In genomic region chr1:179836426-179837404, GRCm38 (mm10) we compare ENCODE assay signal across 23 mouse cellular contexts. TPM values are rescaled to one million over a fixed set of nuclear protein-coding genes. Genes with fewer than 3 reads are reported as not detected.
DNase-seq lines count a peak whose midpoint lies in the region; ATAC-seq and TF ChIP-seq lines count a peak whose summit lies in the region.
"Had no signal": no experiment of that assay in that cellular context is flagged by ENCODE, and none has a peak within 500 bp of the region (broad histone marks: within the 10 kb centered on the region; RNA-seq: fewer than 3 reads in every experiment).

No protein-coding gene starts in this region.

- no peaks in the 10 kb centered on the region for H3K9me3 ChIP-seq in liver, embryonic 16.5 days (replicated peaks; ENCODE audit: control insufficient read depth, low read length)
- H3K9me3 ChIP-seq in intestine, postnatal 0 days (ENCODE audit: control insufficient read depth): no peaks in the 10 kb centered on the region
- H3K9me3 ChIP-seq: embryonic facial prominence, embryonic 15.5 days; intestine, embryonic 15.5 days had no signal

- no peak overlapping the region for H3K4me2 ChIP-seq in liver, embryonic 16.5 days (ENCODE audit: low read depth, low read length)
- H3K4me2 ChIP-seq in intestine, postnatal 0 days (replicated peaks; ENCODE audit: low read depth): no peak overlapping the region
- H3K4me2 ChIP-seq: embryonic facial prominence, embryonic 15.5 days; hindbrain, embryonic 13.5 days; intestine, embryonic 15.5 days; midbrain, embryonic 12.5 days had no signal

- peaks cover 11% of the 10 kb centered on the region; the same call in 1 of the 2 replicates for H3K4me1 ChIP-seq in kidney, adult 2 months (ENCODE audit: control insufficient read depth, insufficient read depth, low read length)
- peaks cover 17% of the 10 kb centered on the region for H3K4me1 ChIP-seq in liver, embryonic 16.5 days (ENCODE audit: control insufficient read depth, low read depth, low read length)
- H3K4me1 ChIP-seq in intestine, postnatal 0 days (replicated peaks; ENCODE audit: control insufficient read depth, insufficient read depth, low read length): no peaks in the 10 kb centered on the region
- H3K4me1 ChIP-seq: embryonic facial prominence, embryonic 15.5 days; hindbrain, embryonic 13.5 days; intestine, embryonic 15.5 days; midbrain, embryonic 12.5 days had no signal

- peak; percentile 31 for ATAC-seq in Patski
- ATAC-seq in liver, embryonic 16.5 days (ENCODE audit: low read depth): peak; percentile 75
- ATAC-seq in intestine, postnatal 0 days: no peak; the same call in 1 of the 2 replicates
- ATAC-seq: intestine, embryonic 15.5 days had no signal

- no peak for DNase-seq in Patski (ENCODE audit: low read depth, low spot score)
- DNase-seq in kidney, adult 2 months: peak; percentile 79
- DNase-seq in kidney, postnatal 14 days: peak; percentile 52
- DNase-seq in layer of hippocampus, postnatal 14 days (ENCODE audit: low spot score in 2 of 2): no peak
- no peak for DNase-seq in layer of hippocampus, adult 11-12 months (ENCODE audit: low spot score)
- DNase-seq: cerebellum, postnatal 10 days; gastrocnemius, postnatal 25 days; heart, postnatal 10 days; lung, adult 2 months; lung, postnatal 4 days; retina, postnatal 1 day; thymus, adult 18-20 months had no signal

- no peak overlapping the region for H3K9ac ChIP-seq in liver, embryonic 16.5 days (ENCODE audit: low read depth, low read length)
- H3K9ac ChIP-seq in intestine, postnatal 0 days (ENCODE audit: low read depth, low read length): no peak overlapping the region
- H3K9ac ChIP-seq: embryonic facial prominence, embryonic 15.5 days; hindbrain, embryonic 13.5 days; intestine, embryonic 15.5 days; midbrain, embryonic 12.5 days had no signal

- WGBS in kidney, adult 2 months: 48% methylated on average over 7 of the region's 7 CpGs
- WGBS in liver, embryonic 16.5 days (ENCODE audit: insufficient replicate concordance): 45% methylated on average over 7 of the region's 7 CpGs
- WGBS in intestine, postnatal 0 days: 76% methylated on average over 7 of the region's 7 CpGs

- TF ChIP-seq POLR2A in kidney, adult 2 months (IDR thresholded peaks at IDR 0.05; ENCODE audit: low read depth, low read length): no peak

- CTCF ChIA-PET in Patski (lab: Charles Lee): no interaction called here

- H3K36me3 ChIP-seq in kidney, adult 2 months (ENCODE audit: control insufficient read depth, insufficient read depth, low read length): no peaks in the 10 kb centered on the region
- no peaks in the 10 kb centered on the region for H3K36me3 ChIP-seq in liver, embryonic 16.5 days (ENCODE audit: control insufficient read depth, insufficient read depth)
- H3K36me3 ChIP-seq in intestine, postnatal 0 days (ENCODE audit: control insufficient read depth, insufficient read depth): no peaks in the 10 kb centered on the region
- H3K36me3 ChIP-seq: embryonic facial prominence, embryonic 15.5 days; hindbrain, embryonic 13.5 days; intestine, embryonic 15.5 days; midbrain, embryonic 12.5 days had no signal

- POLR2A ChIA-PET in Patski (lab: Charles Lee): interaction anchor here (0.6 kb wide), 1 partner anchor 552 kb away, joined by 3 read pairs; no protein-coding TSS in a partner anchor

- H3K27ac ChIP-seq in kidney, adult 2 months (ENCODE audit: insufficient read depth, low read depth, low read length): peak overlapping the region; percentile 82
- peak overlapping the region; percentile 64 for H3K27ac ChIP-seq in liver, embryonic 16.5 days (ENCODE audit: low read length)
- H3K27ac ChIP-seq in intestine, postnatal 0 days (ENCODE audit: low read depth, low read length): no peak overlapping the region
- H3K27ac ChIP-seq: embryonic facial prominence, embryonic 15.5 days; hindbrain, embryonic 13.5 days; intestine, embryonic 15.5 days; midbrain, embryonic 12.5 days had no signal

- TF ChIP-seq CTCF in Patski (IDR thresholded peaks at IDR 0.05): no peak
- no peak for TF ChIP-seq CTCF in kidney, adult 2 months (conservative IDR thresholded peaks at IDR 0.05; ENCODE audit: insufficient read depth, insufficient read length, low read depth, low read length)
- TF ChIP-seq CTCF in intestine, postnatal 0 days (IDR thresholded peaks at IDR 0.05; ENCODE audit: low read depth): no peak

- H3K27me3 ChIP-seq in Patski: no peaks in the 10 kb centered on the region
- H3K27me3 ChIP-seq in kidney, adult 2 months (replicated peaks; ENCODE audit: control insufficient read depth, insufficient read depth, low read length): no peaks in the 10 kb centered on the region
- no peaks in the 10 kb centered on the region for H3K27me3 ChIP-seq in liver, embryonic 16.5 days (ENCODE audit: control insufficient read depth, insufficient read depth, low read depth, low read length)
- no peaks in the 10 kb centered on the region for H3K27me3 ChIP-seq in intestine, postnatal 0 days (replicated peaks; ENCODE audit: control insufficient read depth, insufficient read depth, low read length)
- H3K27me3 ChIP-seq: embryonic facial prominence, embryonic 15.5 days; hindbrain, embryonic 13.5 days; intestine, embryonic 15.5 days; midbrain, embryonic 12.5 days had no signal

- in situ Hi-C loops in Patski (cut with MboI; ENCODE audit: low pct_unique_long_range_greater_than_20kb): no loop called here

- H3K4me3 ChIP-seq in kidney, adult 2 months (ENCODE audit: insufficient read depth, low read depth, low read length): no peak overlapping the region
- H3K4me3 ChIP-seq in liver, embryonic 16.5 days (ENCODE audit: low read depth, low read length): no peak overlapping the region
- no peak overlapping the region for H3K4me3 ChIP-seq in intestine, postnatal 0 days (ENCODE audit: low read depth, low read length)
- H3K4me3 ChIP-seq: embryonic facial prominence, embryonic 15.5 days; hindbrain, embryonic 13.5 days; intestine, embryonic 15.5 days; midbrain, embryonic 12.5 days had no signal

RNA-seq across cellular contexts. Expression of gene Ahctf1, which starts 33.2 kb away (rescaled TPM):
- 33.5 TPM for polyA plus RNA-seq in Patski (2021)
- 6.3 and 6.4 TPM in 2 replicates for polyA plus RNA-seq in kidney, adult 2 months (2012; rRNA removed)
- 14.4 and 14.9 TPM in 2 replicates for polyA plus RNA-seq in liver, embryonic 16.5 days (2015; fragmentation: Nextera tagmentation; extraction: Ambion mirVana)
- polyA plus RNA-seq in intestine, postnatal 0 days (2015; fragmentation: Nextera tagmentation; extraction: Ambion mirVana): 8.8 and 9.4 TPM in 2 replicates
- 10 to 100 TPM; 27.9 to 28.5 TPM for total RNA-seq in layer of hippocampus, postnatal 14 days (2021)

RNA-seq across cellular contexts. Expression of gene Gm10518, which starts 33.5 kb away (rescaled TPM):
- 0.35 TPM for polyA plus RNA-seq in Patski (2021)
- polyA plus RNA-seq in kidney, adult 2 months (2012; rRNA removed): not detected in 2 replicates
- 0.08 and 0.13 TPM in 2 replicates for polyA plus RNA-seq in liver, embryonic 16.5 days (2015; fragmentation: Nextera tagmentation; extraction: Ambion mirVana)
- polyA plus RNA-seq in intestine, postnatal 0 days (2015; fragmentation: Nextera tagmentation; extraction: Ambion mirVana): not detected in 2 replicates
- not detected for total RNA-seq in layer of hippocampus, postnatal 14 days (2021)
- total RNA-seq: adrenal gland, adult 18-20 months; gastrocnemius, postnatal 25 days; heart, postnatal 10 days; layer of hippocampus, postnatal 25 days; left cerebral cortex, postnatal 36 days had no signal
- polyA plus RNA-seq: frontal cortex, adult 2 months; hindbrain, embryonic 13.5 days; intestine, embryonic 15.5 days; lung, adult 2 months; small intestine, adult 2 months had no signal

Comparison
In these comparisons a context has a peak if more than half of its experiments do, and no peak if none do; other contexts are left out.
1. DNase-seq: peak in kidney, adult 2 months (single experiment) and kidney, postnatal 14 days (single experiment); none in Patski (single experiment), layer of hippocampus, postnatal 14 days (0 of 2) and layer of hippocampus, adult 11-12 months (single experiment).